Mouse (Mus musculus): ENCODE results near the gene Fam53a. TPM values are rescaled to one million over a fixed set of nuclear protein-coding genes. Genes with fewer than 3 reads are reported as not detected.

Fam53a gene
- 29.1 to 34.4 TPM (median 31.2 TPM) in 4 replicates for total RNA-seq (2023; ENCODE audit: inconsistent age)

GRCm38 (mm10) chr5:33629301-33629987, at the start of gene Fam53a, which contains the start of gene Gm9903:
Gene Fam53a (minus strand): TSS chr5:33629635.
Gene Gm9903 (plus strand): TSS chr5:33629925.

GRCm38 (mm10) chr5:33657787-33658663, 28.6 kb upstream of the Fam53a start, which contains the start of the genes Tacc3 and Tmem129:
Gene Tacc3 (plus strand): TSS chr5:33658128.
Gene Tmem129 (minus strand): TSS chr5:33658416.

GRCm38 (mm10) chr5:33651921-33652782, 22.7 kb upstream of the Fam53a start, which contains the start of gene Slbp:
Gene Slbp (minus strand): TSS chr5:33652574.

Other genes starting within 250 kb of the Fam53a start
- not detected in 4 replicates for gene Nkx1-1, start 195.7 kb downstream of the Fam53a start, total RNA-seq (2023; ENCODE audit: inconsistent age)
- 0.87 to 1.6 TPM (median 1.1 TPM) in 4 replicates for gene Gm9903, start 290 bp upstream of the Fam53a start, total RNA-seq (2023; ENCODE audit: inconsistent age)
- 88.1 to 101 TPM (median 97.8 TPM) in 4 replicates for gene Slbp, start 22.9 kb upstream of the Fam53a start, total RNA-seq (2023; ENCODE audit: inconsistent age)
- gene Tacc3, start 28.5 kb upstream of the Fam53a start, total RNA-seq (2023; ENCODE audit: inconsistent age): 15.1 to 18.2 TPM (median 16.0 TPM) in 4 replicates
- gene Tmem129, start 28.8 kb upstream of the Fam53a start, total RNA-seq (2023; ENCODE audit: inconsistent age): 10.1 to 10.9 TPM (median 10.8 TPM) in 4 replicates
- gene Fgfr3, start 92.0 kb upstream of the Fam53a start, total RNA-seq (2023; ENCODE audit: inconsistent age): 0.74 TPM in 1 of 4 replicates, not detected in the others
- 69.9 to 78.2 TPM (median 75.2 TPM) in 4 replicates for gene Letm1, start 153.2 kb upstream of the Fam53a start, total RNA-seq (2023; ENCODE audit: inconsistent age)
- gene Nsd2, start 191.1 kb upstream of the Fam53a start, total RNA-seq (2023; ENCODE audit: inconsistent age): 35.1 to 40.4 TPM (median 37.3 TPM) in 4 replicates

All from B cell, adult (primary cell).